Mouse (Mus musculus) lung, postnatal 0 days (tissue): ENCODE results near the gene Cct3.

Experiments
- CTCF ChIP-seq: IDR thresholded peaks from 2 replicates; pipeline ENCODE4 v1.5.1; 2016; ENCODE audit warnings: antibody characterized with exemption, mild to moderate bottlenecking
- EP300 ChIP-seq: IDR thresholded peaks from 2 replicates; pipeline ENCODE4 v1.6.1; 2016; ENCODE audit warnings: antibody characterized with exemption, mild to moderate bottlenecking, control low read depth

DNA sequence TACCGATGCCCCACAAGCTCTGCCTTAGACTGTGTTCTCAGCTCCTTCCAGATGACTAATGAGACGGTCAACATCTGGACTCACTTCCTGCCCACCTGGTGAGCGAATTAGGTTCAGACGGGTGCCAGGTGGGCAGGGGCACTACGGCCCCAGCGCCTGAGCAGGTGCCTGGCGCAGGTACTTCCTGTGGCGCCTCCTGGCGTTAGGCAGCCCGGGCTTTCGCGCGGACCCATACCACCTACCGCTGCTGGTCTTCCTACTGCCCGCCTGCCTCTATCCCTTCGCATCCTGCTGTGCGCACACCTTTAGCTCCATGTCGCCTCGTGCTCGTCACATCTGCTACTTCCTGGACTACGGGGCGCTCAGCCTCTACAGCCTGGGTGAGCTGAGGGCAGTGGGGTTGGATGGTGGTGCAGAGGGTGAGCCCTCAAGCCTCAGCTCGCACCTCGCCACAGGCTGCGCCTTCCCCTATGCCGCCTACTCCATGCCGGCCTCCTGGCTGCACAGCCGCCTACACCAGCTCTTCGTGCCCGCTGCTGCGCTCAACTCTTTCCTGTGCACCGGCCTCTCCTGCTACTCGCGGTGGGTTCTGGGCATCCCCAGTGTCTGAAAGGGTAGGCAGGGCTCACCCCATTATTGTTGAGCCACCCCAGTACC, 68.9 kb downstream of the Cct3 start:
- TF ChIP-seq CTCF (no peak), EP300 (no peak)
